Mouse (Mus musculus) lung, embryonic 15.5 days (tissue): Measurements from ENCODE around the gene Pbx3. TPM values are rescaled to one million over a fixed set of nuclear protein-coding genes. Genes with fewer than 3 reads are reported as not detected.

ENCODE experiments used
- ATAC-seq: fragments of 200-750 bp; cut with Nextera tagmentation; 2 replicates; pipeline ENCODE4 v1.8.0; 2017; ENCODE audit warnings: moderate number of reproducible peaks, borderline replicate concordance; ENCODE audit not compliant: low FRiP score, low TSS enrichment; ENCODE audit errors: extremely low read depth
- H3K27ac ChIP-seq: fragments of 300-500 bp; sonication (generic); 2 replicates; pipeline ENCODE4 v1.5.1; 2015; ENCODE audit warnings: moderate library complexity, mild to moderate bottlenecking, inconsistent platforms
- H3K27me3 ChIP-seq: fragments of 300-500 bp; sonication (generic); 2 replicates; pipeline ENCODE4 v1.6.1; 2015; ENCODE audit warnings: inconsistent platforms
- H3K36me3 ChIP-seq: fragments of 300-500 bp; sonication (generic); 2 replicates; pipeline ENCODE4 v1.6.1; 2015; ENCODE audit warnings: inconsistent platforms
- H3K4me1 ChIP-seq: fragments of 300-500 bp; sonication (generic); 2 replicates; pipeline ENCODE4 v1.6.1; 2015; ENCODE audit warnings: inconsistent platforms
- H3K4me2 ChIP-seq: fragments of 300-500 bp; sonication (generic); 2 replicates; pipeline ENCODE4 v1.6.1; 2015; ENCODE audit warnings: inconsistent platforms, mild to moderate bottlenecking, moderate library complexity
- H3K4me3 ChIP-seq: fragments of 300-500 bp; sonication (generic); 2 replicates; pipeline ENCODE4 v1.5.1; 2015; ENCODE audit warnings: mild to moderate bottlenecking, inconsistent platforms
- H3K9ac ChIP-seq: fragments of 300-500 bp; sonication (generic); 2 replicates; pipeline ENCODE4 v1.6.1; 2015; ENCODE audit warnings: inconsistent platforms
- H3K9me3 ChIP-seq: fragments of 300-500 bp; sonication (generic); 2 replicates; pipeline ENCODE4 v1.6.1; 2016; ENCODE audit warnings: inconsistent platforms
- WGBS: fragments of 180-500 bp; shearing (Covaris S2); methylation state at CpG from one replicate; pipeline ENCODE4 v1.1.7; 2015; 5-methylcytosine and 5-hydroxymethylcytosine counted together
- polyA plus RNA-seq: library from polyadenylated mRNA; unstranded; fragments of >200 nt; fragmentation: Nextera tagmentation; extraction: Ambion mirVana; gene quantifications from 2 replicates; pipeline ENCODE4 v1.2.1, GENCODE M21; 2015

Gene Pbx3
- polyA plus RNA-seq, 1 experiment from 2014 or later, result 28.6 TPM

- Histone ChIP-seq H3K36me3 (peaks cover 13% of the 10 kb centered on the region), H3K27me3 (no peaks in the 10 kb centered on the region), H3K4me1 (no peaks in the 10 kb centered on the region), H3K9ac (no peak overlapping the region), H3K4me3 (no peak overlapping the region), H3K27ac (no peak overlapping the region), H3K4me2 (no peak overlapping the region), H3K9me3 (no peaks in the 10 kb centered on the region)
- ATAC-seq, result no peak
- 90% methylated on average over 2 of the region's 2 CpGs for WGBS
These were observed 203.3 kb downstream of the Pbx3 start for GRCm38 (mm10) chr2:34169626-34170025.

DNA sequence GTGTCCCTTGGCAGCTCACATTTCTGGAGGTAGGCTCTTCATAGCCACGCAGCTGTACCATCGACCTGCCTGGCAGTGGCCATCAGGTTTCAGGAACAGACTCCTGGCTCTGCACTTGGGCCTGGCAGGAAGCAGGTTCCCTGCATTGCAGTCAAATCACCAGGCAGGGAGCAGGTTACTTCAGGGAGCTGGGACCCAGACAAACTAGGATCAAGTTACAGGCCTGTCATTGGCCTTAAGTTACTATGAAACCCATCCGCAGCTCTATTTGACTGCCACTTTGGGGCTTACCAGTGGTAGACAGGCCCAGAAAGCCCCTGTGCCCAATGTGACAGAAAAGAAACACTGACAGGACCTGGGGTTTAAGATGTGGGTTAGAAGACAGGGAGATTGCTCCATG, 204.8 kb downstream of the Pbx3 start:
- 55% methylated on average over 3 of the region's 3 CpGs for WGBS
- Histone ChIP-seq H3K27ac (no peak overlapping the region), H3K4me2 (no peak overlapping the region), H3K36me3 (peaks cover 9% of the 10 kb centered on the region), H3K4me3 (no peak overlapping the region), H3K4me1 (no peaks in the 10 kb centered on the region), H3K9ac (no peak overlapping the region), H3K27me3 (no peaks in the 10 kb centered on the region), H3K9me3 (no peaks in the 10 kb centered on the region)
- ATAC-seq, result no peak

DNA sequence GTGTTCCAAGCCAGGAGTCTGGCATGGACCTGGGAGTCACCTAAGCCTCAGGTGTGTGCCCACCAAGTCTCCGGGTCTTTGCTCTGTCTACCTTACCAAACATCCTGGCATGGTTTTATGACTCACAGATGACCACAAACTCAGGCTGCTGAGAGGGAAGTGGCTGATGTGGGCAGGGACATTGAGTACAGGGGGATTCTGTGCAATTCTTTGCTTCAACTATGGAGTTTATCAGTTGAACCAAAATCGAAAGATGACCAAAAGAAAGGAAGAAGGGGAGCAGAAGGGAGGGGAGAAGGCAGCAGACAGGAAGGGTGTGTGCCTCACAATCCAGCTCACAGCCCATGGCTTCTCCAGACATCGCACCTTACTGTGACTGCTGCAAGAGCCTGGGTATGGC, 210.5 kb downstream of the Pbx3 start:
- Histone ChIP-seq H3K4me2 (no peak overlapping the region), H3K27ac (no peak overlapping the region), H3K4me3 (no peak overlapping the region), H3K9ac (no peak overlapping the region), H3K4me1 (no peaks in the 10 kb centered on the region), H3K36me3 (no peaks in the 10 kb centered on the region), H3K9me3 (no peaks in the 10 kb centered on the region), H3K27me3 (no peaks in the 10 kb centered on the region)
- WGBS, result 78% methylated on average over 3 of the region's 3 CpGs
- ATAC-seq, result no peak

DNA sequence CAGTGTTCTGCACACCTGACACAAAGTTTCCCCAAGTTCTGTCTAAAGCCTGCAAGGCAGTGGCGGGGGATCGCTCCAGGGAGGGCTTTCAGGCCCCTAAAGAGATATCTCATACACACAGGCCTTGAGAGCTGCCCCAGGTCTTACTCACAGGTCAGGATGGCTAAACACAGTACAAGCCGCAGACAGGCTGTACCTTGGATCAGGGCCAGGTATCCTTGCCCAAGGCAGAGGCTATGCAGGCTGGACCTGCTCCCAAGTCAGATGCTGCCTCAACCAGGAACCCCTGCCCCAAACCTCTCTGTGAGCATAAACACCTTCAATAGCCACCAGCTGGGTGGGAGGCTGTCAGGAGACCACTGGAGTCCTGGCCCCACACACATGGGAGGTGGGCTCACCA, 215.2 kb downstream of the Pbx3 start:
- Histone ChIP-seq H3K36me3 (no peaks in the 10 kb centered on the region), H3K27me3 (no peaks in the 10 kb centered on the region), H3K9me3 (no peaks in the 10 kb centered on the region), H3K9ac (no peak overlapping the region), H3K27ac (no peak overlapping the region), H3K4me1 (no peaks in the 10 kb centered on the region), H3K4me3 (no peak overlapping the region), H3K4me2 (no peak overlapping the region)
- 69% methylated on average over 3 of the region's 3 CpGs for WGBS
- no peak for ATAC-seq

DNA sequence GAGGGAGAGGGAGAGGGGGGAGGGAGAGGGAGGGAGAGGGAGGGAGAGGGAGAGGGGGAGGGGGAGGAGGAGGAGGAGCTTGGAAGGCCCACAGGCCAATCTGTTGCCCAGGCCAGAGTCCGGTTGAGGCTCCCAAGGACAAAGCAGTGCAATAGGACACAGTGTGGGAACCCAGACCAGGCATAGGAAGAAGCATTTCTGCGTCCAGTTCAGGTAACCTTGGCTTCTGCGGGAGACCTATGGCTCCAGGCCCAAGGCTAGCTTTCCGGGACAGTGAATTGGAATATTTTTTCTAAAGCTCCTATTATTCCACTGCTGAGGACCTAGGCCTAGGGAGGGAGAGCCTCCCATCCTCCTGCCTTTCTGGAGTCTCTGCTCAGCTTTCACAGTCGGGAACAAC, 218.1 kb downstream of the Pbx3 start:
- Histone ChIP-seq H3K9ac (no peak overlapping the region), H3K4me2 (no peak overlapping the region), H3K4me3 (no peak overlapping the region), H3K9me3 (no peaks in the 10 kb centered on the region), H3K36me3 (no peaks in the 10 kb centered on the region), H3K4me1 (no peaks in the 10 kb centered on the region), H3K27ac (no peak overlapping the region), H3K27me3 (no peaks in the 10 kb centered on the region)
- WGBS, result 72% methylated on average over 5 of the region's 5 CpGs
- no peak for ATAC-seq

GRCm38 (mm10) chr2:34153336-34153735, 219.6 kb downstream of the Pbx3 start:
- H3K36me3 ChIP-seq, result no peaks in the 10 kb centered on the region
- H3K9me3 ChIP-seq, result no peaks in the 10 kb centered on the region
- H3K27me3 ChIP-seq, result no peaks in the 10 kb centered on the region
- no peak overlapping the region for H3K4me2 ChIP-seq
- WGBS, result 61% methylated on average over 6 of the region's 6 CpGs
- H3K4me3 ChIP-seq, result no peak overlapping the region
- H3K9ac ChIP-seq, result no peak overlapping the region
- no peaks in the 10 kb centered on the region for H3K4me1 ChIP-seq
- no peak overlapping the region for H3K27ac ChIP-seq
- ATAC-seq, result no peak

DNA sequence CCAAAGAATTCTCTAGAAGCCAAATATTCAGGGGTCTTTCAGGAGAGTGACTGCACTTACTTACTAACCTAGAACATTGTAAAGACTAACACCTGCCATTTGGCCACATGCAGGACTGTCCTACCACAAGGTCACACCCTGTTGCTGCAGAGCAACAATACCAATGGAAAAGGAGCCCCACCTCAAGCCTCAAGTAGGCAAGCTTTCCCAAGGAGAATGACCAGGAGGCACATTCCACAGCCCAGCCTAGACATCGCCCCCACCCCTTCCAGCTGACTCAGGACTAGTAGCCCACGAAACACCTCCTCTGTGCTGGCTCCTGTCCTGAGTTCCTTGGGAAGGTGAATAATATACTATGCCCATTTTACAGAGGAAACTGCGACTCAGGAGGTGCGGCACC, 222.4 kb downstream of the Pbx3 start:
- Histone ChIP-seq H3K27ac (no peak overlapping the region), H3K27me3 (no peaks in the 10 kb centered on the region), H3K4me2 (no peak overlapping the region), H3K4me1 (no peaks in the 10 kb centered on the region), H3K4me3 (no peak overlapping the region), H3K36me3 (no peaks in the 10 kb centered on the region), H3K9me3 (no peaks in the 10 kb centered on the region), H3K9ac (no peak overlapping the region)
- 79% methylated on average over 4 of the region's 4 CpGs for WGBS
- ATAC-seq, result no peak

DNA sequence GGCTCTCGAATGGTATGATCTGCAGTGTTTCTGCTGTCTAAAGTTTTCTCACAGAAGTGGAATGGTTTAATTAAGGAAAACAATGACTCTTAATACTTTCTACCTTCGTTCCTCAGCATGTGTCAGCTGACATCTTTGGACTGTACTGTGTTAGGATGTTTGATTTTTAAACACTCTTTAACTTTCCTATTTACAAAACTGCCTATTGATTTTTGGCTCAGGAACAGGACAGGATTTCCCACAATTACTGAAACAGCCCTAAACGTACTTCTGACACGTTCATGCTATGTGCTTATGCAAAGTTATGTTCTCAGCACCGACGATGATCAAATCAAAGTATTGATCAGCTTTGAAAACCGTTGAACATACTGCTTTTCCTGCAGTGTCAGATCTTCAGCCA, 224.7 kb downstream of the Pbx3 start:
- no peaks in the 10 kb centered on the region for H3K9me3 ChIP-seq
- 58% methylated on average over 7 of the region's 7 CpGs for WGBS
- H3K9ac ChIP-seq, result no peak overlapping the region
- H3K4me2 ChIP-seq, result no peak overlapping the region
- no peaks in the 10 kb centered on the region for H3K36me3 ChIP-seq
- H3K27me3 ChIP-seq, result no peaks in the 10 kb centered on the region
- no peak for ATAC-seq
- no peak overlapping the region for H3K27ac ChIP-seq
- no peak overlapping the region for H3K4me3 ChIP-seq
- H3K4me1 ChIP-seq, result no peaks in the 10 kb centered on the region

GRCm38 (mm10) chr2:34147476-34147875, 225.5 kb downstream of the Pbx3 start:
- Histone ChIP-seq H3K4me2 (no peak overlapping the region), H3K4me1 (no peaks in the 10 kb centered on the region), H3K4me3 (no peak overlapping the region), H3K9me3 (no peaks in the 10 kb centered on the region), H3K27me3 (no peaks in the 10 kb centered on the region), H3K27ac (no peak overlapping the region), H3K36me3 (no peaks in the 10 kb centered on the region), H3K9ac (no peak overlapping the region)
- WGBS, result 90% methylated on average over 14 of the region's 14 CpGs
- ATAC-seq, result no peak

- Histone ChIP-seq H3K27ac (no peak overlapping the region), H3K4me3 (no peak overlapping the region), H3K9me3 (no peaks in the 10 kb centered on the region), H3K9ac (no peak overlapping the region), H3K27me3 (no peaks in the 10 kb centered on the region), H3K36me3 (no peaks in the 10 kb centered on the region), H3K4me2 (no peak overlapping the region), H3K4me1 (no peaks in the 10 kb centered on the region)
- 77% methylated on average over 4 of the region's 4 CpGs for WGBS
- ATAC-seq, result no peak
These were observed 225.9 kb downstream of the Pbx3 start for GRCm38 (mm10) chr2:34147036-34147435.

DNA sequence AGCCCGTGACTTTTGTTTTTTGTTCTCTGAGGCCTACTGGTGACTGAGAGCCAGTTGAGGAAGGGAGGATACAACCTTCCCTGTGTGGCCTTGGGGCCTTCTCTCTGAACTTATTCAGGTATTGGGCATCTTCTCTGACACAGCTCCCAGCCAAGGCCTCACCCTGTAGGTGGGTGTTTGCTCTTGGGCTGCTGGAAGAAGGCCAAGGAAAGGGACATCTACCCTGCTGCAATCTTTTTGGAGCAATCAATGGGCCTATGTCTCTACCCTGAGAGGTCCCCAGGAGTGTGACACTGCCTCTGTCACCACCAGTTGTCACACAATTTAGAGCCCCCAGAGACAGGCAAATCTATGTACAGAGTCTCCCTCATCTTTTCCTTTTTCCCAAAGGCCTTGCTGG, 226.5 kb downstream of the Pbx3 start:
- Histone ChIP-seq H3K9me3 (no peaks in the 10 kb centered on the region), H3K36me3 (no peaks in the 10 kb centered on the region), H3K4me2 (no peak overlapping the region), H3K9ac (no peak overlapping the region), H3K4me3 (no peak overlapping the region), H3K27ac (no peak overlapping the region), H3K4me1 (no peaks in the 10 kb centered on the region), H3K27me3 (no peaks in the 10 kb centered on the region)
- 96% methylated on average over 1 of the region's 1 CpGs for WGBS
- ATAC-seq, result no peak

DNA sequence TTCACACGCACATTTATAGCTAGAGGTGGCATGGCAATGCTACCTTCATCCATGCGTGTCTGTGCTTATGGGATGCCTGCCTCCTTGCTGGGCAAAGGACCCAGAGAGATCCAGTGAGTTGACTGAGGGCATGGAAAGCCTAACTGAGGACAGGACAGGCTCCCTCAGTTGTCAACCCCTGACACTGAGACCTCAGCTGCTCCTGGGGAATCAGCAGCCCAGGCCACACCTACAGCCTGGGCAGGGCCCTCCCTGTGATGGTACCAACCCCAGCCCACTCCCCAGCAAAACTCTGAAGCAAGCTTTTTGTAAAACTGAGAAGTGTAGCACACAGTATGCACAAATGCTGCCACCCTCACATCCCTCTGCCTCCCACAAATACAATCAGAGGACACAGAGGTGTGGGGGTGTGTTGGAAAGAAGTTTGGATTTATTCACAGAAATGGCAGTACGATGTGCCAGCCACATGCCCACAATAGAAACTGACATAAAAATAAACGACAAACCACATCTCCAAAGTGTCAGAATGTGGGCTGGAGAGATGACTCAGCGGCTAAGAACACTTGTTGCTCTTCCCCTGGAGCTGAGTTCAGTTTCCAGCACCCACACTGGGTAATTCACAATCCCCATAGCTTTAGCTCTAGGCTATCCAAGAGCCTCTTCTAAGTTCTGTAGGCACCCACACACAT, 233.3 kb downstream of the Pbx3 start:
- no peaks in the 10 kb centered on the region for H3K4me1 ChIP-seq
- H3K4me3 ChIP-seq, result no peak overlapping the region
- no peaks in the 10 kb centered on the region for H3K36me3 ChIP-seq
- no peak overlapping the region for H3K4me2 ChIP-seq
- H3K27ac ChIP-seq, result no peak overlapping the region
- no peak overlapping the region for H3K9ac ChIP-seq
- no peaks in the 10 kb centered on the region for H3K27me3 ChIP-seq
- ATAC-seq, result no peak
- WGBS, result 80% methylated on average over 5 of the region's 5 CpGs
- H3K9me3 ChIP-seq, result no peaks in the 10 kb centered on the region

- no peaks in the 10 kb centered on the region for H3K9me3 ChIP-seq
- no peak overlapping the region for H3K4me3 ChIP-seq
- no peak overlapping the region for H3K4me2 ChIP-seq
- H3K9ac ChIP-seq, result no peak overlapping the region
- ATAC-seq, result no peak
- H3K4me1 ChIP-seq, result no peaks in the 10 kb centered on the region
- 79% methylated on average over 7 of the region's 7 CpGs for WGBS
- H3K27ac ChIP-seq, result no peak overlapping the region
- no peaks in the 10 kb centered on the region for H3K36me3 ChIP-seq
- no peaks in the 10 kb centered on the region for H3K27me3 ChIP-seq
These were observed 237.6 kb downstream of the Pbx3 start for GRCm38 (mm10) chr2:34135316-34135715.
